In the genomic region with DNA sequence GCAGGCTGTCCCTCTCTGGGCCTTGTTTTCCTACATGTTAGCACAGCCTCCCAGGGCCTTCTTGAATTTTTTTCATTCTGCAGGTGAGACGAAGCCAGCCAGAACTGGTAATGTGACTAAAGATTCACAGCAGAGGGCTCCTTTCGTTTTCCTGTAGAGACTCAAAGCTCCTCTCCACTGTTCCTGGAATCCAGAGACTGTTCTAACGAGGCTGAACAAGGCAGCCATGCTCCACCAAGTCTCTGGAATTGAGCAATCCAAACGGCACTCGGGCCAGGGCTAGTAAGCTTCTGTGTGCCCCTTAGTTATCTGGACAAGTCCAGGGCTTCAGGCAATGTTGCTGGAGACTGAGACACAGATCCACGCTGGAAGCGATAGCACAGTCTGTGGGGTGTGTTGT, we compare ENCODE assay signal across 10 mouse cellular contexts. TPM values are rescaled to one million over a fixed set of nuclear protein-coding genes. Genes with fewer than 3 reads are reported as not detected.
DNase-seq lines count a peak whose midpoint lies in the region; ATAC-seq lines count a peak whose summit lies in the region.
"Had no signal": no experiment of that assay in that cellular context is flagged by ENCODE, and none has a peak within 500 bp of the region (broad histone marks: within the 10 kb centered on the region; RNA-seq: fewer than 3 reads in every experiment).

No protein-coding gene starts in this region.

- no peak overlapping the region for H3K9ac ChIP-seq in kidney, embryonic 15.5 days
- H3K9ac ChIP-seq: midbrain, embryonic 12.5 days; neural tube, embryonic 13.5 days had no signal

- no peaks in the 10 kb centered on the region for H3K36me3 ChIP-seq in kidney, embryonic 15.5 days
- H3K36me3 ChIP-seq: midbrain, embryonic 12.5 days; neural tube, embryonic 13.5 days had no signal

- H3K27ac ChIP-seq in kidney, embryonic 15.5 days = peak overlapping the region; percentile 59
- H3K27ac ChIP-seq: midbrain, embryonic 12.5 days; neural tube, embryonic 13.5 days had no signal

- 52% methylated on average over 7 of the region's 7 CpGs for WGBS in kidney, embryonic 15.5 days

- no peak overlapping the region for H3K4me3 ChIP-seq in kidney, embryonic 15.5 days (replicated peaks)
- H3K4me3 ChIP-seq: midbrain, embryonic 12.5 days; neural tube, embryonic 13.5 days had no signal

- DNase-seq in kidney, adult 11 months = peak; percentile 32
- DNase-seq in kidney, adult 9 months = no peak
- DNase-seq in Muller cell, postnatal 12 days (ENCODE audit: inconsistent ontology term) = peak; percentile 57
- peak; percentile 58 for DNase-seq in adipocyte (ENCODE audit: low spot score)
- no peak for DNase-seq in adrenal gland, postnatal 10 days
- DNase-seq in gastrocnemius, adult 18-20 months (ENCODE audit: low spot score) = no peak

- ATAC-seq in kidney, embryonic 15.5 days (replicated peaks; ENCODE audit: low FRiP score) = no peak

- H3K4me1 ChIP-seq in kidney, embryonic 15.5 days = peaks cover 65% of the 10 kb centered on the region

- no peaks in the 10 kb centered on the region for H3K9me3 ChIP-seq in kidney, embryonic 15.5 days (replicated peaks)
- H3K9me3 ChIP-seq: midbrain, embryonic 12.5 days; neural tube, embryonic 13.5 days had no signal

- H3K27me3 ChIP-seq in kidney, embryonic 15.5 days = peaks cover 24% of the 10 kb centered on the region

- H3K4me2 ChIP-seq in kidney, embryonic 15.5 days = no peak overlapping the region
- H3K4me2 ChIP-seq: midbrain, embryonic 12.5 days; neural tube, embryonic 13.5 days had no signal

RNA-seq across cellular contexts. Expression of a gene that starts 2.6 kb away (rescaled TPM):
- 51.0 and 62.7 TPM in 2 replicates for polyA plus RNA-seq in kidney, embryonic 15.5 days (2015; fragmentation: Nextera tagmentation; extraction: Ambion mirVana)
- 100 to 1,000 TPM in 1 of 2 experiments, 10 to 100 TPM in 1; 69.2 to 114 TPM for total RNA-seq in adrenal gland, postnatal 10 days (2021)
- total RNA-seq in gastrocnemius, adult 18-20 months (2021) = 10 to 100 TPM; 27.5 to 40.5 TPM

RNA-seq across cellular contexts. Expression of a gene that starts 38.4 kb away (rescaled TPM):
- polyA plus RNA-seq in kidney, embryonic 15.5 days (2015; fragmentation: Nextera tagmentation; extraction: Ambion mirVana) = 0.17 and 0.62 TPM in 2 replicates
- 1 to 10 TPM in 1 of 2 experiments, under 1 TPM in 1; 0.78 to 1.7 TPM for total RNA-seq in adrenal gland, postnatal 10 days (2021)
- total RNA-seq in gastrocnemius, adult 18-20 months (2021) = not detected

RNA-seq across cellular contexts. Expression of a gene that starts 44.7 kb away (rescaled TPM):
- polyA plus RNA-seq in kidney, embryonic 15.5 days (2015; fragmentation: Nextera tagmentation; extraction: Ambion mirVana) = 0.26 and 0.39 TPM in 2 replicates
- total RNA-seq in adrenal gland, postnatal 10 days (2021) = not detected
- total RNA-seq in gastrocnemius, adult 18-20 months (2021) = not detected
- total RNA-seq: layer of hippocampus, postnatal 10 days had no signal
- polyA plus RNA-seq: midbrain, embryonic 12.5 days; neural tube, embryonic 13.5 days had no signal

Comparison
In these comparisons a context has a peak if more than half of its experiments do, and no peak if none do; other contexts are left out.
1. DNase-seq: peak in kidney, adult 11 months (single experiment), Muller cell, postnatal 12 days (single experiment) and adipocyte (single experiment); none in kidney, adult 9 months (single experiment), adrenal gland, postnatal 10 days (single experiment) and gastrocnemius, adult 18-20 months (single experiment).